Mouse (Mus musculus): ENCODE measurements around the gene Olfr351. TPM values are rescaled to one million over a fixed set of nuclear protein-coding genes. Genes with fewer than 3 reads are reported as not detected.

The Olfr351 gene
- not detected in 2 replicates for total RNA-seq (2021)
- long read RNA-seq, experiment 1, result 0 reads
- long read RNA-seq, experiment 2, result 0 reads

GRCm38 (mm10) chr2:36862560-36862959 lies at the start of gene Olfr351:
Gene Olfr351 (minus strand): TSS chr2:36862660.
- DNase-seq, result no peak

GRCm38 (mm10) chr2:36905380-36905779 lies 42.9 kb upstream of the Olfr351 start, which contains the start of gene Olfr354:
Gene Olfr354 (plus strand): TSS chr2:36905680.
- no peak for DNase-seq

- DNase-seq, result no peak
Observed at GRCm38 (mm10) chr2:36897114-36897513, 34.7 kb upstream of the Olfr351 start.

- no peak for DNase-seq
Observed at GRCm38 (mm10) chr2:36892836-36893235, 30.4 kb upstream of the Olfr351 start, which contains the start of gene Olfr353. Gene Olfr353 (minus strand): TSS chr2:36892936.

DNA sequence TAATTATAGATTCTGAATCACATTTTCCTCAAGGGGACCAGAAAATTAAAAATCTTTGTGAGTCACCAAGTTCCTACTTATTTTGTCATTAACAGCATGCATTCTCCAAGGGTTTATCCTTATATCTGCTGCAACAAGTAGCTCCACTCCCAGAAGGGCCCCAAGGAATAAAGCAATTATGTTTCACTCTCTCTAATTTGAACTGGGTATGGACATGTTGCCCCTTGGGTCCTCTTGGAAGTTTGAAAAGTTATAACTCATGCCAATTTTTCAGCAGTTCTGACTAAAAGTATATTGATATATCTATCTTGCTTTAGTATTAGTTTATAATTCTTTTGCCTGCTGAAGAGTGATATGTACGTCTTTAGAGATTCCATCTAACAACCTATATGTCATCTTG lies 5.7 kb upstream of the Olfr351 start, which contains the start of gene Olfr352:
Gene Olfr352, plus strand, starts transcription at position 301 of the 400 bp plus-strand sequence.
- DNase-seq, result no peak

- no peak for DNase-seq
Observed at GRCm38 (mm10) chr2:36846010-36846409, 16.4 kb downstream of the Olfr351 start, which contains the start of gene Olfr350. Gene Olfr350 (plus strand): TSS chr2:36846310.

DNA sequence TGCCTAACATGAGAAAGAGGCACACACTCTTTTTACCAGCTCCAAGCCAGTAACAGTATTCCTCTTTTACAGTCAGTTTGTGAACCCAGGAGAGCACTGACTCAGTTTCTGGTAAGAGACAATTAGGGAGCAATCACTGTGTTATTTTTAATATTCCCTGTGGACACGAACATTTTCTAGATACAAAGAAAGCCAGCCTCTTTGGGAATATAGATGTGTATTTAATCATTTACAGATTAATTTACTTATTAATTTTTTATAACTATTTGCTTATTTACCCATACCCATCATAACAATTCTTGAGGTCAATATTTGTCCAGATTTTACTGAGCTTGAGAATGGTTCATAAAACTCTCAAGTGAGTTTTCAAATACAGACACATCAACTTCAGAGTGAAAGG lies 45.5 kb downstream of the Olfr351 start, which contains the start of gene Olfr3:
Gene Olfr3, minus strand, starts transcription at position 101 of the 400 bp plus-strand sequence.
- no peak for DNase-seq

Other genes starting within 250 kb of the Olfr351 start
- not detected in 2 replicates for gene Olfr345, start 222.6 kb downstream of the Olfr351 start, total RNA-seq (2021)
- gene Olfr346, start 176.9 kb downstream of the Olfr351 start, total RNA-seq (2021), result not detected in 2 replicates
- gene Olfr347, start 130.8 kb downstream of the Olfr351 start, total RNA-seq (2021), result not detected in 2 replicates
- gene Olfr348, start 78.4 kb downstream of the Olfr351 start, total RNA-seq (2021), result not detected in 2 replicates
- not detected in 2 replicates for gene Olfr50, start 72.1 kb downstream of the Olfr351 start, total RNA-seq (2021)
- gene Olfr3, start 45.6 kb downstream of the Olfr351 start, total RNA-seq (2021), result not detected in 2 replicates
- not detected in 2 replicates for gene Olfr350, start 16.4 kb downstream of the Olfr351 start, total RNA-seq (2021)
- gene Olfr352, start 5.8 kb upstream of the Olfr351 start, total RNA-seq (2021), result not detected in 2 replicates
- gene Olfr353, start 30.3 kb upstream of the Olfr351 start, total RNA-seq (2021), result not detected in 2 replicates
- gene Olfr354, start 43.0 kb upstream of the Olfr351 start, total RNA-seq (2021), result not detected in 2 replicates
- gene Olfr355, start 66.2 kb upstream of the Olfr351 start, total RNA-seq (2021), result not detected in 2 replicates
- not detected in 2 replicates for gene Olfr356, start 74.5 kb upstream of the Olfr351 start, total RNA-seq (2021)
- gene Olfr357, start 131.2 kb upstream of the Olfr351 start, total RNA-seq (2021), result not detected in 2 replicates
- not detected in 2 replicates for gene Olfr358, start 146.7 kb upstream of the Olfr351 start, total RNA-seq (2021)
- gene Olfr360, start 203.1 kb upstream of the Olfr351 start, total RNA-seq (2021), result not detected in 2 replicates
- gene Olfr361, start 226.6 kb upstream of the Olfr351 start, total RNA-seq (2021), result not detected in 2 replicates

Measured in adrenal gland, postnatal 14 days (tissue).